Comparison of ENCODE assay signal across 9 mouse cellular contexts in the genomic region with DNA sequence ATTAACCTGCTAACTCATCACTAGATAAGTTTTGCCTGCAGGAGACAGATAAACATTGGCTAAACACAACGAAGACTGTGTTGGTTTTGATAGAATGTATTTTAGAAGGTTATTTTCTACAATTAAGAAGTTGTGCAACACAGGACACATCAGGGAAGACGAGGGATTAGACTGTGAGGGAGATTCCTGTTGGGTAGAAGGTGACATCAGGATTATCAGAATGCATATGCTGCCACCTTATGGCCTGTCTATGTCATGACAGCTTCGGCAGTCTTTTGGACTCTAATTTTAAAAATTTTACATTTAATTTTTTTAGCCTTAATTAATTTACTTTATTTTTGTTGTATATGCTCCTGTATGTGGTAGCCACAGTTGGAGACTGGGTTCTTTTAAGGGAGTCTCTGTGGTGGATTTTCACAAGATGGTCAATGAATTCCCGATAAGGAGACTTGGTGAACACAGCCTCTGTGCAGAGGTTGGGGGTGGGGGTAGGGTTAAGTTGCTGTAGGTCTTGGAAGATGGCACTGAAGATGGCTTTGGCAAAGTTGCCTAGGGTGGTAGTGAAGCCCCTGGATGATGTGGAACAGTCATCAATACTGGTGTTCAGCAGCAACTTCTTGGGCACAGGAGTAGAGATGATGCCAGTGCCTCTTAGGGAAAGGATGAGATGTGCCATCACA. TPM values are rescaled to one million over a fixed set of nuclear protein-coding genes. Genes with fewer than 3 reads are reported as not detected.
DNase-seq lines count a peak whose midpoint lies in the region; ATAC-seq lines count a peak whose summit lies in the region.
"Had no signal": no experiment of that assay in that cellular context is flagged by ENCODE, and none has a peak within 500 bp of the region (broad histone marks: within the 10 kb centered on the region; RNA-seq: fewer than 3 reads in every experiment).

No protein-coding gene starts in this region.

- H3K36me3 ChIP-seq in embryonic facial prominence, embryonic 11.5 days (replicated peaks; ENCODE audit: control insufficient read depth, insufficient read depth, low read depth, low read length) = no peaks in the 10 kb centered on the region
- H3K36me3 ChIP-seq in intestine, embryonic 16.5 days (ENCODE audit: control insufficient read depth, insufficient read depth, low read length) = no peaks in the 10 kb centered on the region

- H3K27me3 ChIP-seq in embryonic facial prominence, embryonic 11.5 days (ENCODE audit: control insufficient read depth, insufficient read depth, low read length) = no peaks in the 10 kb centered on the region
- H3K27me3 ChIP-seq in intestine, embryonic 16.5 days (replicated peaks; ENCODE audit: control insufficient read depth, insufficient read depth, low read length) = no peaks in the 10 kb centered on the region

- H3K27ac ChIP-seq in embryonic facial prominence, embryonic 11.5 days (replicated peaks; ENCODE audit: low read depth, low read length) = no peak overlapping the region
- no peak overlapping the region for H3K27ac ChIP-seq in intestine, embryonic 16.5 days (ENCODE audit: low read length)

- 0 out of 2 replicates have a peak, but pooled peaks have one; percentile 42 for ATAC-seq in embryonic facial prominence, embryonic 11.5 days (replicated peaks; ENCODE audit: insufficient number of reproducible peaks, low FRiP score, low TSS enrichment, low read depth)
- ATAC-seq in intestine, embryonic 16.5 days = peak; percentile 53; the same call in 1 of the 2 replicates
- ATAC-seq in megakaryocyte-erythroid progenitor cell, adult 5-6 weeks (replicated peaks; ENCODE audit: low FRiP score, low TSS enrichment, poor library complexity, severe bottlenecking) = peak; percentile 66
- ATAC-seq in monocyte, adult 5-6 weeks (replicated peaks; ENCODE audit: insufficient number of reproducible peaks, low FRiP score, low TSS enrichment, poor library complexity, severe bottlenecking) = no peak; the same call in 1 of the 2 replicates

- H3K4me3 ChIP-seq in embryonic facial prominence, embryonic 11.5 days (ENCODE audit: low read depth, low read length) = no peak overlapping the region
- no peak overlapping the region for H3K4me3 ChIP-seq in intestine, embryonic 16.5 days (ENCODE audit: low read length)

- H3K9ac ChIP-seq in embryonic facial prominence, embryonic 11.5 days (replicated peaks; ENCODE audit: low read length) = no peak overlapping the region
- H3K9ac ChIP-seq in intestine, embryonic 16.5 days (ENCODE audit: low read depth, low read length) = no peak overlapping the region

- DNase-seq in gastrocnemius, adult 18-20 months (ENCODE audit: low spot score) = peak; percentile 23
- no peak for DNase-seq in gastrocnemius, postnatal 25 days
- DNase-seq in urinary bladder, postnatal 14 days (ENCODE audit: low spot score) = peak; percentile 32
- no peak for DNase-seq in urinary bladder, postnatal 36 days (ENCODE audit: low spot score in 2 of 2)
- DNase-seq in embryonic facial prominence, embryonic 11.5 days (ENCODE audit: low spot score) = peak; percentile 58

- no peaks in the 10 kb centered on the region for H3K4me1 ChIP-seq in embryonic facial prominence, embryonic 11.5 days (ENCODE audit: control insufficient read depth, insufficient read depth, low read length)
- no peaks in the 10 kb centered on the region for H3K4me1 ChIP-seq in intestine, embryonic 16.5 days (ENCODE audit: control insufficient read depth, insufficient read depth, low read length)

- no peak overlapping the region for H3K4me2 ChIP-seq in embryonic facial prominence, embryonic 11.5 days (ENCODE audit: low read depth, low read length)
- H3K4me2 ChIP-seq in intestine, embryonic 16.5 days (ENCODE audit: low read depth, low read length) = no peak overlapping the region

- no peaks in the 10 kb centered on the region for H3K9me3 ChIP-seq in embryonic facial prominence, embryonic 11.5 days (replicated peaks; ENCODE audit: control insufficient read depth, low read length)
- H3K9me3 ChIP-seq in intestine, embryonic 16.5 days (ENCODE audit: control insufficient read depth, low read length) = no peaks in the 10 kb centered on the region

- 23% methylated on average over 4 of the region's 4 CpGs for WGBS in embryonic facial prominence, embryonic 11.5 days
- WGBS in intestine, embryonic 16.5 days = 25% methylated on average over 4 of the region's 4 CpGs

RNA-seq across cellular contexts. Expression of a gene that starts 13.1 kb away (rescaled TPM):
- total RNA-seq in gastrocnemius, adult 18-20 months (2021) = not detected
- under 1 TPM in 1 of 2 experiments, not detected in 1; 0.59 TPM for total RNA-seq in gastrocnemius, postnatal 25 days (2021)
- polyA plus RNA-seq in embryonic facial prominence, embryonic 11.5 days (2014; fragmentation: Nextera tagmentation; extraction: Ambion mirVana) = 5.7 and 5.8 TPM in 2 replicates
- polyA plus RNA-seq in intestine, embryonic 16.5 days (2015; fragmentation: Nextera tagmentation; extraction: Ambion mirVana) = 10.1 and 27.1 TPM in 2 replicates
- 1.1 and 1,636 TPM in 2 replicates for total RNA-seq in megakaryocyte-erythroid progenitor cell, adult 5-6 weeks (2014; fragmentation: Nextera tagmentation)
- 59.5 and 143 TPM in 2 replicates for total RNA-seq in megakaryocyte-erythroid progenitor cell, adult 5-6 weeks (2017)
- total RNA-seq in monocyte, adult 5-6 weeks (2017) = 6.2 to 33.7 TPM (median 31.4 TPM) in 3 replicates
- total RNA-seq: layer of hippocampus, adult 18-20 months had no signal

RNA-seq across cellular contexts. Expression of a gene that starts 18.0 kb away (rescaled TPM):
- total RNA-seq in gastrocnemius, adult 18-20 months (2021) = not detected
- total RNA-seq in gastrocnemius, postnatal 25 days (2021) = not detected
- polyA plus RNA-seq in embryonic facial prominence, embryonic 11.5 days (2014; fragmentation: Nextera tagmentation; extraction: Ambion mirVana) = not detected in 2 replicates
- polyA plus RNA-seq in intestine, embryonic 16.5 days (2015; fragmentation: Nextera tagmentation; extraction: Ambion mirVana) = not detected in 2 replicates
- not detected in 2 replicates for total RNA-seq in megakaryocyte-erythroid progenitor cell, adult 5-6 weeks (2014; fragmentation: Nextera tagmentation)
- total RNA-seq in megakaryocyte-erythroid progenitor cell, adult 5-6 weeks (2017) = not detected in 2 replicates
- total RNA-seq in monocyte, adult 5-6 weeks (2017) = not detected in 3 replicates
- total RNA-seq: layer of hippocampus, adult 18-20 months had no signal

RNA-seq across cellular contexts. Expression of a gene that starts 39.9 kb away (rescaled TPM):
- total RNA-seq in gastrocnemius, adult 18-20 months (2021) = not detected
- total RNA-seq in gastrocnemius, postnatal 25 days (2021) = not detected
- polyA plus RNA-seq in embryonic facial prominence, embryonic 11.5 days (2014; fragmentation: Nextera tagmentation; extraction: Ambion mirVana) = 10.5 and 13.2 TPM in 2 replicates
- polyA plus RNA-seq in intestine, embryonic 16.5 days (2015; fragmentation: Nextera tagmentation; extraction: Ambion mirVana) = 14.9 and 30.6 TPM in 2 replicates
- 8.8 and 1,388 TPM in 2 replicates for total RNA-seq in megakaryocyte-erythroid progenitor cell, adult 5-6 weeks (2014; fragmentation: Nextera tagmentation)
- 75.2 and 207 TPM in 2 replicates for total RNA-seq in megakaryocyte-erythroid progenitor cell, adult 5-6 weeks (2017)
- total RNA-seq in monocyte, adult 5-6 weeks (2017) = 3.4 to 52.7 TPM (median 15.1 TPM) in 3 replicates
- total RNA-seq: layer of hippocampus, adult 18-20 months had no signal

RNA-seq across cellular contexts. Expression of a gene that starts 54.8 kb away (rescaled TPM):
- total RNA-seq in gastrocnemius, adult 18-20 months (2021) = not detected
- under 1 TPM; 0.20 to 0.43 TPM for total RNA-seq in gastrocnemius, postnatal 25 days (2021)
- not detected in 2 replicates for polyA plus RNA-seq in embryonic facial prominence, embryonic 11.5 days (2014; fragmentation: Nextera tagmentation; extraction: Ambion mirVana)
- 0.17 and 0.42 TPM in 2 replicates for polyA plus RNA-seq in intestine, embryonic 16.5 days (2015; fragmentation: Nextera tagmentation; extraction: Ambion mirVana)
- total RNA-seq in megakaryocyte-erythroid progenitor cell, adult 5-6 weeks (2014; fragmentation: Nextera tagmentation) = not detected in 2 replicates
- not detected in 2 replicates for total RNA-seq in megakaryocyte-erythroid progenitor cell, adult 5-6 weeks (2017)
- 0.58 TPM in 1 of 3 replicates, not detected in the others for total RNA-seq in monocyte, adult 5-6 weeks (2017)

Comparison
In these comparisons a context has a peak if more than half of its experiments do, and no peak if none do; other contexts are left out.
1. DNase-seq: peak in gastrocnemius, adult 18-20 months (single experiment), urinary bladder, postnatal 14 days (single experiment) and embryonic facial prominence, embryonic 11.5 days (single experiment); none in gastrocnemius, postnatal 25 days (single experiment) and urinary bladder, postnatal 36 days (0 of 2).